Mouse (Mus musculus): ENCODE measurements at regions not wholly inside any gene's neighbourhood (a gene's known extent, or its start where the extent isn't known, plus 50 kb on each side); places are given as distances from the start of the nearest gene placed in this dataset.

DNA sequence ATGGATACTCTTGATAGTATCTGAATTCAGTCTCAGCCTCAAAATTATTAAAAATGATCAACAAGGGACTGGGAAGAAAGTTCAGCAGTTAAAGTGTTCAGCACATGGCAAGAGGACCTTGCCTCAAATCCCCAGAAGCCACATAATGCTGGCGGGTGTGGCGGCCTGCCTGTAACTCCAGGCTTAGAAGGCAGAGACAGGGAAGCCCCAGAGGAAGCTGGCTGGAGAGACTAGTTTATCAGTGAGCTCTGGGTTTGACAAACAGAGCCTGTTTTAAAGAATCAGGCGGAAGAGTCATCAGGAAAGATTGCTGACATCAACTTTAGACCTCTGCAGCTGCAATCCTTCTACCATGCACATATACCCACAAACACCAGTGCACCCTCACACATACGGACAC lies 52.1 kb upstream of the Fyn start:
- no peak for DNase-seq

DNA sequence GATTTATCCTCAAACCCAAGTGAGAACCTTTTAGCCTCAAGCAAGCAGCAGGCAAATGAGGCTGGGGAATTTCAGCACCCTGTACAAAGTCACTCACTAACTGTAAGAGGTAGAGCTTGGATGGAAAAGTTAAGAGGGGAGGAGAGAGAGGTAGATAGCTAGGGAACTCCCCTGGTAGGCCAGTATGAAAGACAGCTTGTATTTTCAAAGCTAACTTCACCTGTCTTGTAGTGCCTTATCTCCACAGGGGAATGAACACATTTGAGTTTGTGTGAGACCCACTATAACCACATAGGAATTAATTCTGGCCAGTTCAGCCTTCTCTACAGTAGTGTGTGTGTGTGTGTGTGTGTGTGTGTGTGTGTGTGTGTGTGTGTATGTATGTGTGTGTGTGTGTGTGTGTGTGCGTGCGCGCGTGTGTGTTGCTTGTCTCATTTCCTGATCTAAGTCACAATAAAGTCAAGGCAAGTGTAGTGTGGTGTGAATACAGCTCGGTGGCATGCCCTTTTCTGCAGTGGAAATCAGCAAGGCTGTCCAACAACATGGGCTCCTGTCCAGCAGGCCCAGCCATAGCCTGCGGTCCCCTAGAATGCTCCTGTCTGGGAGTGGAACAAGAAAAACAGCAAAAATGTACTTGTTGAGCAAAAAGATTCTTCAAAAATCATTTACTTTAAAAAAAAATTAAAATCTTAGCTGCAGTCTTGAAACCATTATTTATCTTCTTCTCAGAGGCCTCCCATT lies 53.1 kb upstream of the Fyn start:
- no peak for DNase-seq

GRCm38 (mm10) chr10:39311501-39311900 lies 57.2 kb upstream of the Fyn start:
- no peak for DNase-seq

DNA sequence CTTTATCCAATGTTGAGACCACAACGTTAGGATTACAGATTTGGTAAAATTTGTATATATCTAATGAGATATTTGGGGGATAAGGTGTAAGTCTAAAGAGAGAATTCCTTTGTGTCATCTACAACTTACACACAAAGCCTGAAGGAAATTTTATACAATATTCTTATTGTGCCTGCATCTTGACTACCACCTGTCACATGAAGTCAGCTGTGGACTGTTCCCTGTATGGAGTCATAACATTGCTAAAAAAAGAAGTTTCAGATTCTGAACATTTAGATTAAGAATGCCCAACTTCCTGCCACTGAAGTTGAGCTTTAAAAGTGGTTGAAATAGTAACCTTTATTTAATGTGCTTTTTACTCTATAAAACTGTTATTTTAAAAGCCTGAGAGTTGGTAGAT lies 60.1 kb upstream of the Fyn start:
- no peak for DNase-seq

DNA sequence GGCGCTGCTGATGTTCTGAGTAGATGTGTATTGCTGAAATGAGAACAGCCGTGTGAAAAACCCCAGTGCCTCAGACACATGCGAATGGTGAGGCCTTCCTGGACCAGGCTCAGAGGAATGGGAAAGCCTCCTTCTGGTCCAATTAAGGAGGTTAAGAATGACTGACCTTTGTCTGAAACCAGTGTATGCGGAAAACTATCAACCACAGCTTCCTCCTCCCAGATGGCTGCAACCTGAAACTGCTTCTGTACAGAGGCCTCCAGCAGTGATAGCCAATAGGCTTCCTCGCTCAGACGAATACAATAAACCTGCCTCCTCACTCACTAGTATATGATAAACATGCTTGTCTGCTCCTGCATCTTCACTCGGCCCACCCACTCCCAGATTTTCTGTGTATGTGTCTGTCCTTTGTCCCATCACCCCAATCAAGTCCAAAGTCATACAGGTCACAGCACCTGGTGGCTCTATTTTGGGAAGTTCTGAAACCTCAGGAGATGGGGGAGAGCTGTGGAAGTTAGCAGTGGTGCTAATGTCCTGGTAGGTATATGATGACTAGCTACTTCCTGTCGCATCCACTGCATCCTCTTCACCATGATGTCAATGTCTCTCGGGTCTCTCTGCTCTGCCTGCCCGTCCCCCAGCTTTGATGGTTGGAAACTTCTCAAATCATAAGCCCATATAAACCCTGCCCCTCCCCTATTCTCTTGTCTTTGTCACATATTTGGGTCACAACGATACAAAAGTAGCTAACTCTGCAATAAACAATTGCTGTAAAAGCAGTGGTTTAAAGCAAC lies 75.8 kb upstream of the Fyn start:
- no peak for DNase-seq

DNA sequence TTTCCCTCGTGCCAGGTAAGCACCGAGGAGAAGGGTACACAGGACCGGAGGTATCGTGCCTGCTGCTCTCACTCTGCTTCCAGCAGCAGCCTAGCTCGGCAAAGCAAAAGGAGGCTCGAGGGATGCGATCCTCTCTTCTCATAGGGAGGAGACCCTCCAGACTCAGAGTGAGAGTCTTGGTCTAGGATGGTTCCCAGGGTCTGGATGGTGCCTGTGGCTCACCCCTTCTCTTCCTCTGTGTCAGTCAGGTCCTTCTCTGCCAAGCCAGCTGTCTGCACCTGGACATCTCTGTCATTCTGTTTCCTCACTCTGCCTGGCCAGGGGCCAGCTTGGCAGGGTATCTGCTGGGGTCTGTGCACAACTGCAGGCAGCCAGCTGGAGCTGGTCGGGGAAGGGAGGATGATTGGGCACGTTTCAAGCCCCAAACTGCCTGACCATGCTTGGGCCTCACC lies 76.9 kb upstream of the Fyn start:
- no peak for DNase-seq

- DNase-seq: no peak
Observed at GRCm38 (mm10) chr10:39291134-39291746, 77.4 kb upstream of the Fyn start.

GRCm38 (mm10) chr10:39290245-39290644 lies 78.4 kb upstream of the Fyn start:
- no peak for DNase-seq

- DNase-seq: no peak
Observed at GRCm38 (mm10) chr10:39280366-39281000, 88.2 kb upstream of the Fyn start.

- DNase-seq: no peak
Observed at GRCm38 (mm10) chr10:39274202-39274601, 94.5 kb upstream of the Fyn start.

DNA sequence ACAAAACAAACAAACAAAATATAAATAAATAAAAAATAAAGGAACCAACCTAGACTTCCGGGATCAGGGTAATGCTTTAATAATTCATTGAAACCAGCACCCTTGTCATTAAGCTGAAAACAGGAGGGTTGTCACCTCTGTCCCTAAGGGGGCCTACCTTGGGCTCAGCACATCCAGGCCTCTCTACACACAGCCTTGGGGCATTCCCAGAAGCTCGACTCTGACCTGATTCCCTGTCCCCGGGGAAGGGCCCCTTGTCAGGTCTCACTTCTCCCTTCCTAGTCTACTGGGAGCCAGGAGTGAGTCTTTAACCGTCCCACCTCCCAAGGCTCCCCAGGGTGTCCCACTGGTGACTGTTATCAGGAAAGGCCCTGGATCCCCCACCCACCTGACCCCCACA lies 95.2 kb upstream of the Fyn start:
- DNase-seq: no peak

- no peak for DNase-seq
Observed at GRCm38 (mm10) chr10:39272387-39272949, 96.2 kb upstream of the Fyn start.

GRCm38 (mm10) chr10:39270406-39270805 lies 98.2 kb upstream of the Fyn start:
- DNase-seq: no peak

DNA sequence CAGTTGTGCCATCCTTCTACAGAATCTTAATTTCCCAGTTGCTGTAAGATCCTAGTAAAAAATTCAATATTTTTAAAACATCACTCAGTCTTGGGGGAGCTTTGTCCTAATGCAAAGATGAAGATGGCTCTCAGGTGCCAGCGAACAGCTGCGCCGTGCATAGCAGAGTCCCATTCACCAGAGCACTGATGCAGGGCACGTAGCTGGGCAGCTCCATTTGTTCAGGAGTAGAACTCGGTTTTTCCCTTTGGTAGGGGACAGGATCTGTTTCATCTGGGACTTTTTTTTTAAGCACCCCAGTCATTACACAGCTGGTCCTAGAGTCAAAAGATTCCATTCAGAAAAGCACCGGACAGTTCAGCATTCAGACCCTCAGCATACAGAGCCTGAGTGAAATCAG lies 101.4 kb upstream of the Fyn start:
- DNase-seq: no peak

DNA sequence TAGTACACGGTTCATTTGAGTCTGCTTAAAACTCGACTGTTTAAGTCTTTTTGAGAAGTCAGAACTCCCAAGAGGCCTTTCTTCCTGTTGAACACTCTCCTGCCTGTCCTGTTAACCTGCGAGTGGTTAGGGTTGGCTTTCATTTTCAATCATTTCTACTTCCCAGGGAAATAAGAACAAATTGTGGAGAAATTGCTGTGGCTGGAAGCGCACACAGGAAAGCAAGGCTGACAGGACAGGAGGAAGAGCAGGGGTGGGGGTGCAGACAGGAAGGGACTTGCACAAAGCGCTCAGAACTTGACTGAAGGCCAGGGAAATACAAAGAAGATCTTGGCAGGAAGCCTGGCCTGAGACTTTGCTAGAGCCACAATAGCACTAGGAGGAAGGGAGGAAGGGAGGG lies 102.2 kb upstream of the Fyn start:
- DNase-seq: peak; percentile 37

DNA sequence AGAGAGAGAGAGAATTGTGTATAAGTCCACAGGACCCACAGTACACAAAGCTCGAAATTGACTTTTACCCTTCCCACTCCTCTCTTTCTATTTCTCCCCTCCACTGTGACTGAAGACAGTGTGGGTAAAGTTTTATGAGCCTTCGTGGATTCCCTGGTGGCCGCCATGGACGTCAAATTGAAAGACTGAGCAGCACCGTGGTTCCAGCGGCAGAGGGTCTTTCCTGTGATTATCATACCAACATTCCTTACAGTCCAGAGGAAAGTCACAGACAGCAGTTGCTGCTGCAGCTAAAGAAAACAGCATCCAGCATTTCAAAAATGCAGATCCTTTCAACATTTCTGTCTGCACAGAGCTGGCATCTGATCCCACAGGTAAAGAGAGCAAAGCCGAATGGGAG lies 98.9 kb upstream of the Ccn6 start:
- no peak for DNase-seq

GRCm38 (mm10) chr10:39261174-39262145 lies 97.9 kb upstream of the Ccn6 start:
- DNase-seq: no peak

- DNase-seq: no peak
Observed at GRCm38 (mm10) chr10:39260061-39260460, 96.5 kb upstream of the Ccn6 start.

GRCm38 (mm10) chr10:39257371-39258154 lies 94.0 kb upstream of the Ccn6 start:
- no peak for DNase-seq

- DNase-seq: no peak
Observed at GRCm38 (mm10) chr10:39254561-39254960, 91.0 kb upstream of the Ccn6 start.

- no peak for DNase-seq
Observed at GRCm38 (mm10) chr10:39250039-39250438, 86.4 kb upstream of the Ccn6 start.
